10 mouse cellular contexts compared by ENCODE assay signal in the genomic region with DNA sequence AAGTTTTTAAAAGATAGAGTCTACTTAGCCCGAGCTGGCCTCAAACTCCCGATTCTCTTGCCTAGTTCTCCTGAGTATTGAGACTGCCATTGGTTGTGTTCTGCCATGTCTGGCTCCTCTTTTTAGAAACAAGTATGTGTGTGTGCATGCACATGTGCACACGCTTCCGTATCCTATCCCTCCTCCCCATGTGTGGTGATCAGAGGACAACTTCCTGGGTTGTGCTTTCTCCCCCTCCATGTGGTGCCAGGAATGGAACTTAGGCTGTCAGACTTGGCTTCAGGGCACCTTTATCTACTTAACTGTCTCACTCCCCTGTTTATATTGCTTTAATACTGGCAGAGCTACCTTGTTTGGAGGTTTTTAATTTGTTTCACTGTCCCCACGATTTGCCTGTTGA. TPM values are rescaled to one million over a fixed set of nuclear protein-coding genes. Genes with fewer than 3 reads are reported as not detected.
DNase-seq lines count a peak whose midpoint lies in the region; ATAC-seq and TF ChIP-seq lines count a peak whose summit lies in the region.
"Had no signal": no experiment of that assay in that cellular context is flagged by ENCODE, and none has a peak within 500 bp of the region (broad histone marks: within the 10 kb centered on the region; RNA-seq: fewer than 3 reads in every experiment).

No protein-coding gene starts in this region.

- H3K9ac ChIP-seq in heart, embryonic 15.5 days: no peak overlapping the region
- peak overlapping the region; percentile 52 for H3K9ac ChIP-seq in MEL (ENCODE audit: control insufficient read depth, low read depth, low read length, poor library complexity, severe bottlenecking)
- peak overlapping the region; percentile 46; the same call in 1 of the 2 replicates for H3K9ac ChIP-seq in forebrain, embryonic 14.5 days (ENCODE audit: low read length)
- no peak overlapping the region for H3K9ac ChIP-seq in limb, embryonic 15.5 days

- TF ChIP-seq EP300 in MEL (IDR thresholded peaks at IDR 0.05; ENCODE audit: low read depth in 1 of 2, low read length in 2 of 2): no peak

- H3K27ac ChIP-seq in heart, embryonic 15.5 days: no peak overlapping the region
- H3K27ac ChIP-seq in MEL (ENCODE audit: control insufficient read depth, low read depth, low read length): no peak overlapping the region
- no peak overlapping the region for H3K27ac ChIP-seq in forebrain, embryonic 14.5 days (ENCODE audit: low read depth, low read length)
- no peak overlapping the region for H3K27ac ChIP-seq in limb, embryonic 15.5 days
- H3K27ac ChIP-seq: heart, embryonic 10.5 days had no signal

- no peak for TF ChIP-seq POLR2A in MEL (IDR thresholded peaks at IDR 0.05; ENCODE audit: control insufficient read depth in 1 of 2, insufficient read depth in 1 of 2, low read depth in 1 of 2, low read length in 2 of 2, poor library complexity in 1 of 2)

- H3K36me3 ChIP-seq in heart, embryonic 15.5 days: no peaks in the 10 kb centered on the region
- H3K36me3 ChIP-seq in MEL (ENCODE audit: control insufficient read depth in 1 of 2, insufficient read depth in 2 of 2, low read length in 2 of 2): peaks cover 0 to 3% of the 10 kb centered on the region in 2 experiments; a peak in 1 of 4 replicates
- H3K36me3 ChIP-seq in forebrain, embryonic 14.5 days (ENCODE audit: control insufficient read depth, insufficient read depth, low read length): no peaks in the 10 kb centered on the region
- no peaks in the 10 kb centered on the region for H3K36me3 ChIP-seq in limb, embryonic 15.5 days
- H3K36me3 ChIP-seq: heart, embryonic 10.5 days had no signal

- peak overlapping the region; percentile 8; the same call in 1 of the 2 replicates for H3K4me2 ChIP-seq in heart, embryonic 15.5 days
- peak overlapping the region; percentile 42 for H3K4me2 ChIP-seq in forebrain, embryonic 14.5 days (ENCODE audit: low read length)
- peak overlapping the region; percentile 15 for H3K4me2 ChIP-seq in limb, embryonic 15.5 days

- no peak for TF ChIP-seq CTCF in MEL (IDR thresholded peaks at IDR 0.05 in 2 of 3, conservative IDR thresholded peaks at IDR 0.05 in 1 of 3; ENCODE audit: control insufficient read depth in 1 of 3, insufficient read depth in 1 of 3, low read depth in 2 of 3, low read length in 3 of 3, poor library complexity in 1 of 3, severe bottlenecking in 1 of 3)

- 31% methylated on average over 5 of the region's 5 CpGs for WGBS in heart, embryonic 15.5 days
- WGBS in forebrain, embryonic 14.5 days: 29% methylated on average over 5 of the region's 5 CpGs
- 35% methylated on average over 5 of the region's 5 CpGs for WGBS in limb, embryonic 15.5 days

- peaks cover 2% of the 10 kb centered on the region; the same call in 1 of the 2 replicates for H3K79me2 ChIP-seq in MEL (ENCODE audit: control insufficient read depth, insufficient read depth, low read length, poor library complexity)

- DNase-seq in heart, adult 8-10 months (ENCODE audit: low spot score): no peak
- DNase-seq in MEL (ENCODE audit: low read depth, low spot score): peak; percentile 57
- no peak for DNase-seq in forebrain, embryonic 14.5 days (ENCODE audit: low spot score)
- DNase-seq in cerebellum, postnatal 36 days: no peak
- no peak for DNase-seq in spleen, postnatal 4 days (ENCODE audit: low spot score in 2 of 2)
- DNase-seq: lung, adult 18-20 months had no signal

- H3K9me3 ChIP-seq in heart, embryonic 15.5 days (replicated peaks): no peaks in the 10 kb centered on the region
- no peaks in the 10 kb centered on the region for H3K9me3 ChIP-seq in MEL (replicated peaks; ENCODE audit: insufficient read depth, low read length)
- no peaks in the 10 kb centered on the region for H3K9me3 ChIP-seq in forebrain, embryonic 14.5 days (replicated peaks; ENCODE audit: control insufficient read depth, low read length)
- H3K9me3 ChIP-seq in limb, embryonic 15.5 days: no peaks in the 10 kb centered on the region
- H3K9me3 ChIP-seq: heart, embryonic 10.5 days had no signal

- ATAC-seq in heart, embryonic 15.5 days (replicated peaks; ENCODE audit: insufficient number of reproducible peaks, insufficient read depth, low FRiP score, low read depth): no peak
- ATAC-seq in forebrain, embryonic 14.5 days: no peak
- no peak for ATAC-seq in limb, embryonic 15.5 days (ENCODE audit: insufficient number of reproducible peaks, low FRiP score, low TSS enrichment, low read depth)
- no peak for ATAC-seq in frontal cortex, adult (ENCODE audit: low TSS enrichment)

- peaks cover 16% of the 10 kb centered on the region; the same call in 1 of the 2 replicates for H3K27me3 ChIP-seq in heart, embryonic 15.5 days
- no peaks in the 10 kb centered on the region for H3K27me3 ChIP-seq in MEL (ENCODE audit: control insufficient read depth in 1 of 2, insufficient read depth in 2 of 2, low read length in 2 of 2)
- no peaks in the 10 kb centered on the region for H3K27me3 ChIP-seq in forebrain, embryonic 14.5 days (replicated peaks; ENCODE audit: control insufficient read depth, insufficient read depth, low read length)
- no peaks in the 10 kb centered on the region for H3K27me3 ChIP-seq in limb, embryonic 15.5 days

- no peak for TF ChIP-seq RAD21 in MEL (IDR thresholded peaks at IDR 0.05; ENCODE audit: low read depth, low read length)

- peaks cover 17% of the 10 kb centered on the region for H3K4me1 ChIP-seq in heart, embryonic 15.5 days (replicated peaks)
- H3K4me1 ChIP-seq in MEL (ENCODE audit: control insufficient read depth in 1 of 2, insufficient read depth in 2 of 2, low read length in 2 of 2): peaks cover 0 to 6% of the 10 kb centered on the region in 2 experiments; a peak in 2 of 4 replicates
- no peaks in the 10 kb centered on the region for H3K4me1 ChIP-seq in forebrain, embryonic 14.5 days (ENCODE audit: control insufficient read depth, insufficient read depth, low read length)
- peaks cover 11% of the 10 kb centered on the region for H3K4me1 ChIP-seq in limb, embryonic 15.5 days

- 0 out of 2 replicates have a peak overlapping the region, but pooled peaks have one; percentile 4 for H3K4me3 ChIP-seq in heart, embryonic 15.5 days
- H3K4me3 ChIP-seq in MEL (ENCODE audit: control insufficient read depth in 1 of 2, insufficient read depth in 1 of 2, low read depth in 2 of 2, low read length in 2 of 2): peak overlapping the region; percentile 14 to 20; a peak in 3 of 4 replicates
- H3K4me3 ChIP-seq in forebrain, embryonic 14.5 days (ENCODE audit: low read depth, low read length): peak overlapping the region; percentile 16; the same call in 1 of the 2 replicates
- no peak overlapping the region for H3K4me3 ChIP-seq in limb, embryonic 15.5 days
- H3K4me3 ChIP-seq: heart, embryonic 10.5 days had no signal

TF ChIP-seq in MEL, 35 proteins besides CTCF, POLR2A, EP300 and RAD21:
- TF ChIP-seq MYB (IDR thresholded peaks at IDR 0.05; ENCODE audit: low read depth, low read length) (no peak), MAX (IDR thresholded peaks at IDR 0.05; ENCODE audit: low read length) (peak; percentile 69), SMC3 (IDR thresholded peaks at IDR 0.05; ENCODE audit: low read depth, low read length) (no peak), MXI1 (IDR thresholded peaks at IDR 0.05; ENCODE audit: low read depth, low read length) (peak; percentile 57; the same call in 1 of the 2 replicates), TAL1 (IDR thresholded peaks at IDR 0.05; ENCODE audit: low read length) (no peak), MYC (IDR thresholded peaks at IDR 0.05; ENCODE audit: low read depth, low read length) (peak; percentile 83), BHLHE40 (IDR thresholded peaks at IDR 0.05; ENCODE audit: borderline replicate concordance, low read depth, low read length) (no peak)

RNA-seq across cellular contexts. Expression of a gene that starts 3.9 kb away (rescaled TPM):
- polyA plus RNA-seq in heart, embryonic 15.5 days (2015; fragmentation: Nextera tagmentation; extraction: Ambion mirVana): 2.0 and 2.9 TPM in 2 replicates
- 1 to 10 TPM in 1 of 4 experiments, under 1 TPM in 3; 0.56 to 1.9 (median 0.71) TPM for total RNA-seq in heart, adult 8-10 months (2022)
- total RNA-seq in MEL (2012; rRNA removed): 1.6 and 1.9 TPM in 2 replicates
- polyA plus RNA-seq in MEL (2012; ENCODE audit: insufficient read depth in 1 of 2, insufficient read length in 2 of 2, low read depth in 1 of 2, low replicate concordance in 2 of 2, missing spikeins in 1 of 2): 1 to 10 TPM in 1 of 2 experiments, not detected in 1; 2.3 TPM
- polyA plus RNA-seq in forebrain, embryonic 14.5 days (2014; fragmentation: Nextera tagmentation; extraction: Ambion mirVana): 10.8 and 14.5 TPM in 2 replicates
- polyA plus RNA-seq in limb, embryonic 15.5 days (2015; fragmentation: Nextera tagmentation; extraction: Ambion mirVana): 2.8 and 3.2 TPM in 2 replicates

RNA-seq across cellular contexts. Expression of a gene that starts 10.8 kb away (rescaled TPM):
- polyA plus RNA-seq in heart, embryonic 15.5 days (2015; fragmentation: Nextera tagmentation; extraction: Ambion mirVana): 3.7 and 4.5 TPM in 2 replicates
- total RNA-seq in heart, adult 8-10 months (2022): 10 to 100 TPM; 18.4 to 21.5 (median 20.8) TPM
- 22.0 and 24.8 TPM in 2 replicates for total RNA-seq in MEL (2012; rRNA removed)
- polyA plus RNA-seq in MEL (2012; ENCODE audit: insufficient read depth in 1 of 2, insufficient read length in 2 of 2, low read depth in 1 of 2, low replicate concordance in 2 of 2, missing spikeins in 1 of 2): 10 to 100 TPM in 1 of 2 experiments, not detected in 1; 33.3 TPM
- polyA plus RNA-seq in forebrain, embryonic 14.5 days (2014; fragmentation: Nextera tagmentation; extraction: Ambion mirVana): 12.8 and 13.8 TPM in 2 replicates
- polyA plus RNA-seq in limb, embryonic 15.5 days (2015; fragmentation: Nextera tagmentation; extraction: Ambion mirVana): 5.8 and 9.0 TPM in 2 replicates

RNA-seq across cellular contexts. Expression of a gene that starts 31.5 kb away (rescaled TPM):
- 0.58 TPM in 1 of 2 replicates, not detected in the other for polyA plus RNA-seq in heart, embryonic 15.5 days (2015; fragmentation: Nextera tagmentation; extraction: Ambion mirVana)
- not detected for total RNA-seq in heart, adult 8-10 months (2022)
- total RNA-seq in MEL (2012; rRNA removed): 0.13 and 0.19 TPM in 2 replicates
- polyA plus RNA-seq in MEL (2012; ENCODE audit: insufficient read depth in 1 of 2, insufficient read length in 2 of 2, low read depth in 1 of 2, low replicate concordance in 2 of 2, missing spikeins in 1 of 2): under 1 TPM in 1 of 2 experiments, not detected in 1; 0.19 TPM
- 69.3 and 73.8 TPM in 2 replicates for polyA plus RNA-seq in forebrain, embryonic 14.5 days (2014; fragmentation: Nextera tagmentation; extraction: Ambion mirVana)
- 0.20 TPM in 1 of 2 replicates, not detected in the other for polyA plus RNA-seq in limb, embryonic 15.5 days (2015; fragmentation: Nextera tagmentation; extraction: Ambion mirVana)
- polyA plus RNA-seq: heart, embryonic 10.5 days had no signal

RNA-seq across cellular contexts. Expression of a gene that starts 46.0 kb away (rescaled TPM):
- 15.4 and 21.9 TPM in 2 replicates for polyA plus RNA-seq in heart, embryonic 15.5 days (2015; fragmentation: Nextera tagmentation; extraction: Ambion mirVana)
- 1 to 10 TPM; 8.0 to 9.5 (median 8.8) TPM for total RNA-seq in heart, adult 8-10 months (2022)
- 6.5 and 6.7 TPM in 2 replicates for total RNA-seq in MEL (2012; rRNA removed)
- 100 to 1,000 TPM in 1 of 2 experiments, 1 to 10 TPM in 1; 4.2 to 137 TPM for polyA plus RNA-seq in MEL (2012; ENCODE audit: insufficient read depth in 1 of 2, insufficient read length in 2 of 2, low read depth in 1 of 2, low replicate concordance in 2 of 2, missing spikeins in 1 of 2)
- 96.6 and 101 TPM in 2 replicates for polyA plus RNA-seq in forebrain, embryonic 14.5 days (2014; fragmentation: Nextera tagmentation; extraction: Ambion mirVana)
- 29.0 and 32.3 TPM in 2 replicates for polyA plus RNA-seq in limb, embryonic 15.5 days (2015; fragmentation: Nextera tagmentation; extraction: Ambion mirVana)

Comparison
In these comparisons a context has a peak if more than half of its experiments do, and no peak if none do; other contexts are left out.
1. H3K9ac ChIP-seq: peak in MEL (single experiment) and forebrain, embryonic 14.5 days (single experiment); none in heart, embryonic 15.5 days (single experiment) and limb, embryonic 15.5 days (single experiment).
2. RNA of a gene that starts 31.5 kb away (polyA plus RNA-seq): 69.3 to 73.8 TPM in forebrain, embryonic 14.5 days; 0.20 TPM in limb, embryonic 15.5 days, 0.19 TPM in MEL and 0.58 TPM in heart, embryonic 15.5 days; every median in the first group is over 10 times any median in the second.
3. Peak in every context shown above with its lines, with median percentiles within 50 percentile points of each other: H3K4me2 ChIP-seq.